Mouse (Mus musculus): ENCODE data around the gene Zfp978. TPM values are rescaled to one million over a fixed set of nuclear protein-coding genes. Genes with fewer than 3 reads are reported as not detected.

Zfp978 gene
- total and polyA plus RNA-seq, 3 experiments, result 0.28 to 0.58 TPM; not detected in 1

GRCm38 (mm10) chr4:147417157-147417778, 56.2 kb downstream of the Zfp978 start:
- H3K4me1 ChIP-seq (ENCODE audit: control insufficient read depth in 1 of 2, insufficient read depth in 2 of 2, low read length in 2 of 2), result no peaks in the 10 kb centered on the region; a peak in 1 of 4 replicates
- DNase-seq (ENCODE audit: low read depth, low spot score), result no peak
- H3K9ac ChIP-seq (ENCODE audit: control insufficient read depth, low read depth, low read length, poor library complexity, severe bottlenecking), result no peak overlapping the region
- no peak overlapping the region for H3K27ac ChIP-seq (ENCODE audit: control insufficient read depth, low read depth, low read length)
- H3K4me3 ChIP-seq (ENCODE audit: control insufficient read depth in 1 of 2, insufficient read depth in 1 of 2, low read depth in 2 of 2, low read length in 2 of 2), result no peak overlapping the region
- no peaks in the 10 kb centered on the region for H3K27me3 ChIP-seq (ENCODE audit: control insufficient read depth in 1 of 2, insufficient read depth in 2 of 2, low read length in 2 of 2)
- H3K79me2 ChIP-seq (ENCODE audit: control insufficient read depth, insufficient read depth, low read length, poor library complexity), result no peaks in the 10 kb centered on the region
- no peaks in the 10 kb centered on the region for H3K36me3 ChIP-seq (ENCODE audit: control insufficient read depth in 1 of 2, insufficient read depth in 2 of 2, low read length in 2 of 2)
- no peaks in the 10 kb centered on the region for H3K9me3 ChIP-seq (replicated peaks; ENCODE audit: insufficient read depth, low read length)
- TF ChIP-seq MXI1 (IDR thresholded peaks at IDR 0.05; ENCODE audit: low read depth, low read length) (no peak), TBP (IDR thresholded peaks at IDR 0.05; ENCODE audit: low read depth, low read length) (no peak), TCF12 (IDR thresholded peaks at IDR 0.05; ENCODE audit: low read depth, low read length) (no peak), USF1 (IDR thresholded peaks at IDR 0.05; ENCODE audit: low read depth, low read length) (no peak), MEF2A (IDR thresholded peaks at IDR 0.05; ENCODE audit: extremely low read depth, insufficient replicate concordance, low read depth, low read length, poor library complexity, severe bottlenecking) (no peak), TAL1 (IDR thresholded peaks at IDR 0.05; ENCODE audit: low read length) (no peak), GABPA (IDR thresholded peaks at IDR 0.05; ENCODE audit: low read depth, low read length) (no peak), CHD1 (IDR thresholded peaks at IDR 0.05; ENCODE audit: low read depth, low read length) (no peak), MYC (IDR thresholded peaks at IDR 0.05; ENCODE audit: low read depth, low read length) (no peak), NRF1 (IDR thresholded peaks at IDR 0.05; ENCODE audit: insufficient read depth, low read depth, low read length, poor library complexity, severe bottlenecking) (no peak), POLR2AphosphoS5 (IDR thresholded peaks at IDR 0.05; ENCODE audit: borderline replicate concordance, low read depth, low read length) (no peak), SMC3 (IDR thresholded peaks at IDR 0.05; ENCODE audit: low read depth, low read length) (no peak), USF2 (IDR thresholded peaks at IDR 0.05; ENCODE audit: borderline replicate concordance in 1 of 2, insufficient read depth in 1 of 2, low read depth in 1 of 2, low read length in 2 of 2) (no peak)

- TF ChIP-seq GABPA (IDR thresholded peaks at IDR 0.05; ENCODE audit: low read depth, low read length), result no peak
- no peak for TF ChIP-seq MYC (IDR thresholded peaks at IDR 0.05; ENCODE audit: low read depth, low read length)
- TF ChIP-seq SIN3A (IDR thresholded peaks at IDR 0.05; ENCODE audit: low read length), result no peak
- TF ChIP-seq EP300 (IDR thresholded peaks at IDR 0.05; ENCODE audit: low read depth in 1 of 2, low read length in 2 of 2), result no peak
- no peak for TF ChIP-seq USF1 (IDR thresholded peaks at IDR 0.05; ENCODE audit: low read depth, low read length)
- no peak for TF ChIP-seq JUND (IDR thresholded peaks at IDR 0.05; ENCODE audit: low read depth, low read length)
- no peak for TF ChIP-seq TAL1 (IDR thresholded peaks at IDR 0.05; ENCODE audit: low read length)
- TF ChIP-seq POLR2AphosphoS2 (IDR thresholded peaks at IDR 0.05; ENCODE audit: low read length), result no peak
- TF ChIP-seq SMC3 (IDR thresholded peaks at IDR 0.05; ENCODE audit: low read depth, low read length), result no peak
- H3K4me1 ChIP-seq (ENCODE audit: control insufficient read depth in 1 of 2, insufficient read depth in 2 of 2, low read length in 2 of 2), result no peaks in the 10 kb centered on the region; a peak in 1 of 4 replicates
- no peak overlapping the region for H3K4me3 ChIP-seq (ENCODE audit: control insufficient read depth in 1 of 2, insufficient read depth in 1 of 2, low read depth in 2 of 2, low read length in 2 of 2)
- no peak overlapping the region for H3K9ac ChIP-seq (ENCODE audit: control insufficient read depth, low read depth, low read length, poor library complexity, severe bottlenecking)
- no peaks in the 10 kb centered on the region for H3K27me3 ChIP-seq (ENCODE audit: control insufficient read depth in 1 of 2, insufficient read depth in 2 of 2, low read length in 2 of 2)
- H3K27ac ChIP-seq (ENCODE audit: control insufficient read depth, low read depth, low read length), result no peak overlapping the region
- H3K36me3 ChIP-seq (ENCODE audit: control insufficient read depth in 1 of 2, insufficient read depth in 2 of 2, low read length in 2 of 2), result no peaks in the 10 kb centered on the region
- no peaks in the 10 kb centered on the region for H3K79me2 ChIP-seq (ENCODE audit: control insufficient read depth, insufficient read depth, low read length, poor library complexity)
- no peaks in the 10 kb centered on the region for H3K9me3 ChIP-seq (replicated peaks; ENCODE audit: insufficient read depth, low read length)
- DNase-seq (ENCODE audit: low read depth, low spot score), result no peak
Observed at GRCm38 (mm10) chr4:147417921-147418320, 56.8 kb downstream of the Zfp978 start.
